Mouse (Mus musculus) C2C12 (cell line): ENCODE measurements around the gene Tgfb2. TPM values are rescaled to one million over a fixed set of nuclear protein-coding genes. Genes with fewer than 3 reads are reported as not detected.

Experiments
- H3K27me3 ChIP-seq: one replicate; pipeline ENCODE4 v1.6.1; 2011; ENCODE audit not compliant: control insufficient read depth, insufficient read depth, insufficient read length
- H3K36me3 ChIP-seq: one replicate; pipeline ENCODE4 v1.6.1; 2011; ENCODE audit not compliant: control insufficient read depth, insufficient read depth
- H3K4me3 ChIP-seq: one replicate; pipeline ENCODE4 v1.5.1; 2011; ENCODE audit warnings: mild to moderate bottlenecking, control low read depth; ENCODE audit not compliant: poor library complexity, insufficient read depth, severe bottlenecking
- H3K79me2 ChIP-seq: one replicate; pipeline ENCODE4 v1.6.1; 2011; ENCODE audit not compliant: control insufficient read depth, insufficient read depth
- H3K79me3 ChIP-seq: one replicate; pipeline ENCODE4 v1.6.1; 2011; ENCODE audit warnings: low read depth, control low read depth
- H3ac ChIP-seq: one replicate; pipeline ENCODE3; 2011; ENCODE audit warnings: low read depth; ENCODE audit not compliant: control insufficient read depth, insufficient read length
- CEBPB ChIP-seq: IDR thresholded peaks from one replicate; pipeline ENCODE4 v1.6.1; 2011; ENCODE audit warnings: low read depth, mild to moderate bottlenecking, control low read depth, moderate library complexity
- CTCF ChIP-seq: IDR thresholded peaks from one replicate; pipeline ENCODE4 v1.5.1; 2011; ENCODE audit not compliant: control insufficient read depth, insufficient read depth, insufficient read length
- FOSL1 ChIP-seq: IDR thresholded peaks from one replicate; pipeline ENCODE4 v1.8.0; 2011; ENCODE audit warnings: mild to moderate bottlenecking, low read length; ENCODE audit not compliant: poor library complexity, insufficient read depth, severe bottlenecking
- MAX ChIP-seq: IDR thresholded peaks from one replicate; pipeline ENCODE4 v1.6.1; 2011; ENCODE audit warnings: mild to moderate bottlenecking, control low read depth
- MYOD1 ChIP-seq: IDR thresholded peaks from one replicate; pipeline ENCODE4 v1.6.1; 2011; ENCODE audit warnings: low read depth; ENCODE audit not compliant: control insufficient read depth, insufficient read length
- MYOG ChIP-seq: IDR thresholded peaks from one replicate; pipeline ENCODE4 v1.6.1; 2011; ENCODE audit not compliant: control insufficient read depth, insufficient read length; ENCODE audit errors: extremely low read depth
- USF1 ChIP-seq: IDR thresholded peaks from one replicate; pipeline ENCODE4 v1.6.1; 2011; ENCODE audit warnings: low read depth, mild to moderate bottlenecking, control low read depth, moderate library complexity
- polyA plus RNA-seq: library from polyadenylated mRNA; unstranded; fragments of >200 nt; fragmentation: generic; extraction: Trizol; gene quantifications from one replicate; pipeline ENCODE4 v1.2.1, GENCODE M21; 2012; ENCODE audit warnings: missing spikeins

Gene Tgfb2
- polyA plus RNA-seq, 1 experiment: 1.8 TPM

DNA sequence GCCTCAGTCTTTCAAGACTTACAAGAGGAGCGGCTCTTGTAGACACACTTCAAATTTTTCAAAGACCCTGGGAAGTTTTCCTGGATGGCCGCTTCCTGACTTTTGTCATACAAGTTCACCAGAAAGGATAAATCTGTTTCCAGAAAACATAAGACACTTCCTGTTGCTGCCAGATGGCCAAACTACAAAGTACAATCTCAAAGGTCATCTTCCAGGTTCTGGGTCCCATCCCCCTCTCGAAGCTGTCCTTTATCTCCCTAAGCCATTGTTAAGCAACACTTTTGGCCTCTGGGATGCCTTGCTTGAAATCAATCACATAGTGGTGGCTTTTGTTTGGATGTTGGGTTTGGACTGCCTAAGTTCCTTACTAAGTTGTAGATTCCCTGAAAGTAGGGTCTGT lies 21.7 kb downstream of the Tgfb2 start:
- no peaks in the 10 kb centered on the region for H3K27me3 ChIP-seq
- no peaks in the 10 kb centered on the region for H3K79me2 ChIP-seq
- no peaks in the 10 kb centered on the region for H3K36me3 ChIP-seq
- H3K4me3 ChIP-seq: no peak overlapping the region
- TF ChIP-seq CTCF (no peak), USF1 (no peak), MYOD1 (no peak), CEBPB (no peak), MAX (no peak), FOSL1 (no peak), MYOG (no peak)
- H3K79me3 ChIP-seq: no peaks in the 10 kb centered on the region
- H3ac ChIP-seq: no peak overlapping the region

GRCm38 (mm10) chr1:186682606-186683005 lies 23.2 kb downstream of the Tgfb2 start:
- no peak overlapping the region for H3ac ChIP-seq
- H3K79me2 ChIP-seq: no peaks in the 10 kb centered on the region
- no peaks in the 10 kb centered on the region for H3K79me3 ChIP-seq
- H3K36me3 ChIP-seq: no peaks in the 10 kb centered on the region
- no peaks in the 10 kb centered on the region for H3K27me3 ChIP-seq
- no peak for TF ChIP-seq MYOD1
- TF ChIP-seq FOSL1: no peak
- no peak for TF ChIP-seq MYOG
- no peak for TF ChIP-seq MAX
- TF ChIP-seq CEBPB: no peak
- no peak for TF ChIP-seq CTCF
- TF ChIP-seq USF1: no peak
- H3K4me3 ChIP-seq: no peak overlapping the region

DNA sequence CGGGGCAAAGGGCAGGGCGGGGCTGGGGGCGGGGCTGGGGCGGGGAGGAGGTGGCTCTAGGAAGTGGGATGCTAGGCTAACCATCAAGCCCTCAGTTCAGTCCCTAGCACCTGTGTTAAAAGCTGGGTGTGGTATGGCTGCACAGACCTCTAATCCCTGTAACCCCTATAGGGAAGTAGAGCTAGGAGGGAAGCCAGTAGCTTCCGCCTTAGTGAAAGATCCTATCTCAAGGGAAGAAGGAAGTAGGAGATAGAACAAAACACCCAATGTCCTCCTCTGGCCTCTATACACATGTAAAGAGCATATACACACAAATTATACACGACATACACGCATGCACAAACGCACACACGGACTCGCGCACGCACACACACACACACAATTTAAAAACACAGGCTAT lies 28.2 kb downstream of the Tgfb2 start:
- Histone ChIP-seq H3K27me3 (no peaks in the 10 kb centered on the region), H3K36me3 (no peaks in the 10 kb centered on the region), H3K79me2 (no peaks in the 10 kb centered on the region), H3ac (no peak overlapping the region), H3K79me3 (peaks cover 2% of the 10 kb centered on the region), H3K4me3 (no peak overlapping the region)
- TF ChIP-seq FOSL1: no peak
- TF ChIP-seq MYOG: no peak
- no peak for TF ChIP-seq CEBPB
- no peak for TF ChIP-seq USF1
- TF ChIP-seq MAX: no peak
- no peak for TF ChIP-seq MYOD1
- TF ChIP-seq CTCF: no peak

DNA sequence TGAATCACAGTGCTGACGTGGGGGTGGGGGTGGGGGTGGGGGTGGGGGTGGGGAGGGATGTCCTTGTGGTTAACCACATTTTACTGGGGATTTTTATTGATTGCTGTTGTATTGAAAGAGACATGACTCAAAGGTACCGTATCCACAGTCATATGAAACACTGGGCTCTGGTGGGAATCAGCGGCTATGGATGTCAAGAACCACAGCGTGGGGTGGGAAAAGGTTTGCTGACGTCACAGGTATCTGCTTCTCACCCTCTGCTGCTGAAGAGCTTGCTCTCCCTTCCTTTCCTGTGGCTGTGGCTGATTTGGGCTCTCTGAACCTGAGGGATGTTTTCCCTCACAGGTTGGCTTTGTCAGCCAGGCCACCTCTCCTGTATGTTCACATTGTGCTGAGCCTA lies 29.6 kb downstream of the Tgfb2 start:
- Histone ChIP-seq H3K4me3 (no peak overlapping the region), H3K27me3 (no peaks in the 10 kb centered on the region), H3ac (no peak overlapping the region), H3K79me2 (no peaks in the 10 kb centered on the region), H3K79me3 (peaks cover 2% of the 10 kb centered on the region), H3K36me3 (no peaks in the 10 kb centered on the region)
- TF ChIP-seq MYOD1 (no peak), CEBPB (no peak), FOSL1 (no peak), USF1 (no peak), MYOG (no peak), CTCF (no peak), MAX (no peak)

- H3K36me3 ChIP-seq: no peaks in the 10 kb centered on the region
- H3ac ChIP-seq: no peak overlapping the region
- H3K79me2 ChIP-seq: no peaks in the 10 kb centered on the region
- H3K27me3 ChIP-seq: no peaks in the 10 kb centered on the region
- H3K79me3 ChIP-seq: peaks cover 2% of the 10 kb centered on the region
- no peak overlapping the region for H3K4me3 ChIP-seq
- TF ChIP-seq MYOD1 (no peak), CEBPB (no peak), MYOG (no peak), USF1 (no peak), FOSL1 (no peak), CTCF (no peak), MAX (no peak)
Observed at GRCm38 (mm10) chr1:186675263-186675662, 30.5 kb downstream of the Tgfb2 start.

DNA sequence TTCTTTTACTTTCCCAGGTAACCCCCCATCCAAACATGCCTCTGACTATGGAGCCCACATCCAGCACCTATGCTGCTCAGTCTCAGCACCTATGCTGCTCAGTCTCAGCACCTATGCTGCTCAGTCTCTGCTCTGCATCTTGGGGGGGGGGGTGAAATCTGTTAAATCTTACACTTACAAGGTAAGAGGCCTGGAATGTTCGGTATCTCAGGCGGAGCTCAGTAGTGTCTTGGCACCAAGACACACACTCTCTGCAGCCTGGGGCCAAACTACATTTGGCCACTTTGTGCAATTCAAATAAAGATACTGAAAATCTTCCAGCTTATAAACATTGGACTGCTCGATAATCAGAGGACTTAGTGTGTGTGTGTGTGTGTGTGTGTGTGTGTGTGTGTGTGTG lies 31.2 kb downstream of the Tgfb2 start:
- Histone ChIP-seq H3K36me3 (no peaks in the 10 kb centered on the region), H3ac (no peak overlapping the region), H3K79me3 (peaks cover 2% of the 10 kb centered on the region), H3K27me3 (no peaks in the 10 kb centered on the region), H3K79me2 (no peaks in the 10 kb centered on the region), H3K4me3 (no peak overlapping the region)
- no peak for TF ChIP-seq USF1
- TF ChIP-seq MYOG: no peak
- no peak for TF ChIP-seq FOSL1
- no peak for TF ChIP-seq CEBPB
- no peak for TF ChIP-seq CTCF
